Mouse (Mus musculus): ENCODE data around the gene Lyrm4.

The Lyrm4 gene

DNA sequence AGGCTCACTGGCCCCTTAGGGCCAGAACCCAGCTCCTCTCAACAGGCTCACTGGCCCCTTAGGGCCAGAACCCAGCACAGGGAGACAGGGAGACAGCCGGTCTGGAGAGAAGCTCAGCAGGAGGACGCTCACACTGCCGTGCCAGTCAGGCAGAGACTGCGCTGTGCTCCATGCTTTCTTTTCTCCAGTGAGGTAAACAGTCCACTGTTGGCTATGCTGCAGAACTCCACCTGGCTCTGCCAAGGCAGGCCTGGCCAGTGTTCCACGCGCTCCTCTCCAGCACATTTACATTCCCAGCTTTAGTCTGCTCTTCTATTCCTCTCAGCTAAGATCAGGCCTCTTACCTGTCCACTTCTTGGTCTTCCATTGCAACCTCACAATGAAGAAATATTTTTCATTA is 11.7 kb downstream of the Lyrm4 start:
- no peak for DNase-seq (ENCODE audit: low read depth, low spot score)

GRCm38 (mm10) chr13:36096684-36097383 is 20.5 kb downstream of the Lyrm4 start:
- DNase-seq (ENCODE audit: low read depth, low spot score): no peak

- no peak for DNase-seq (ENCODE audit: low read depth, low spot score)
Measured at GRCm38 (mm10) chr13:36088168-36088567, 29.2 kb downstream of the Lyrm4 start.

DNA sequence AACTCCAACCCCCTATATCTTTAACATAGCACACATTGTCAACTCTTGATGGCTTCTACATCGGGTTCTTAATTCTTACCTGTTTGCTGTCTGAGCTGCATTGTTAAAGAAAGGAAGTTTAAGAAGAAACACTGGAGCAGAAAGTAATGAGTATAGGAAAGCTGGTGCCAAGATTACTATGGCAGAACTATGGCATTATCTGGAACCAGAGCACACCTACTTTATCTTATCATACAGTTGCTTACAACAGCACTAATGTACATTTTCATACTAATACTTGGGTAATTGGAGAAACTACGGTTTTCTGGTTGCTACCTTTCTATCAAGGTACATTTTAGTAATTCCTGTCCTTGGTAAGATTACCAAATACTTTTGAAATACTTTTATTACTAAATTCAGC is 29.9 kb downstream of the Lyrm4 start:
- DNase-seq (ENCODE audit: low read depth, low spot score): peak; percentile 39

DNA sequence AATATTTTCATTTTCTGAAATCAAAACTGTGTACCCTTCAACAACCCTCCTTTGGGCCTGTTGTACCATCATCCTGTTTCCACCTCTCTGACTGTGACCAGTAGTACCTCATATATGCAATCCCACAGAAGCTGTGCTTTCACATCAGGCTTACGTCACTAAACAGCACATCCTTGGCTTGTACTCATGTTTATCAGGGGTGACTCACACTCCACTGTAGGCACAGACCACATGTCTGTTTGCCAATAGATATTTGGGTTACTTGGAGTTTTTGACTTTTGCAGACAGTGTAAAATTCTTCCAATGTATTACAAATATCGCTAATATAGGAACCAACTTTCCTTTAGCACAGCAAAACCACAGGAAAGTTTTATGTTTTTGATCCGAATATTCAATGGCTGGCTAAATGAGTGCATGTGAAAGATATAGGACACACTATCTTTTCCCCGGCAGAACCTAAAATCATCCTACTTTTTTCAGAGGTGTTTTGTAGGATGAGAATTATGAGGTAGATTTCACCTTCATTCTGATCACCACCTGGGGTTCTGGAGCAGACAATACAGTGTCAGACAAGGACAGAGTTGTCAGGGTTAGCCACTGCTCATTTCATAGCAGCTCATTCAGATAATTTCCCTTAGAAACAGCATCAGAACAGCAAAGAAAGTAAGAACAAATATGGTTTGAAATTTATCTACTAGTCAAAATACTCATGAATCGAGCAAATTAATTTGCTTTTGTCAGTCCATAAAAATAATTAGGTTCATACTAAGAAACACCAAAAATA is 30.5 kb downstream of the Lyrm4 start:
- peak; percentile 67 for DNase-seq (ENCODE audit: low read depth, low spot score)

- no peak for DNase-seq (ENCODE audit: low read depth, low spot score)
Measured at GRCm38 (mm10) chr13:36085971-36086370, 31.4 kb downstream of the Lyrm4 start.

DNA sequence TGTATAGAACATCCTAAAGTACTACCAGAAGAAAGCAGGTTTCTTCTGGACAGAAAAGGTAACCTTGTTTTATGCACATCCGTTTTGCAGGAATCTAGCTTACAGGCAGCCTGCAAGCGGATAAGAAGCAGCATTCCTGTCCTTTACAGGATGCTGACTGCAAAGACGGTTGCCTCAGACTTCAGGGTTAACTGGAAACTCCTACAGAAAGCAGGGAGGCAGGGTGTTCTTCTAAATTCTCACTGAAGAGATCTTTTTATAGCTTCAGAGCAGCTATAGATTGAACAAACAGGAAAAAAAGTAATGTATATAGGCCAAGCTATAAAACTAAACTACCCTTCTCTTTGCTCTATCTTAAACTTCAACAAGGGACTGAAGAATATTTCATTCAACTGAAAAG is 32.6 kb downstream of the Lyrm4 start:
- no peak for DNase-seq (ENCODE audit: low read depth, low spot score)

GRCm38 (mm10) chr13:36081591-36081990 is 35.7 kb downstream of the Lyrm4 start:
- DNase-seq (ENCODE audit: low read depth, low spot score): no peak

DNA sequence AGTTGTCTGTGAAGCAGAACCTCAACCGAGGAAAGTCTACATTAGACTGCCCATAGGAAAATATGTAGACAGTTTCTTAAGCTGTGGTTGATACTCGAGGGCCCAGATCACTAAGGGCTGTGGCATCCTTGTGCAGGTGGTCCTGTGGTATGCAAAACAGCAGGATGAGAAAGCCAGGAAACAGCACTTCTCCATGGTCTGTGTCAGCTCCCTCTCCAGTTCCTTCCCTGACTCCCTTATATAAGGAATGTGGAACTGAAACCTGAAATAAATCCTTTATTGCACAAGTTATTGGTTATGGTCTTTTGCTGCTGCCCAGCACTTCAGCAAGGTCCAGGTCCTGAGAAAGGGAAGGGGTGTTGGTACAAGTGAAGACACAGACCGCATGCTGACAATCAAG is 42.8 kb downstream of the Lyrm4 start:
- no peak for DNase-seq (ENCODE audit: low read depth, low spot score)

DNA sequence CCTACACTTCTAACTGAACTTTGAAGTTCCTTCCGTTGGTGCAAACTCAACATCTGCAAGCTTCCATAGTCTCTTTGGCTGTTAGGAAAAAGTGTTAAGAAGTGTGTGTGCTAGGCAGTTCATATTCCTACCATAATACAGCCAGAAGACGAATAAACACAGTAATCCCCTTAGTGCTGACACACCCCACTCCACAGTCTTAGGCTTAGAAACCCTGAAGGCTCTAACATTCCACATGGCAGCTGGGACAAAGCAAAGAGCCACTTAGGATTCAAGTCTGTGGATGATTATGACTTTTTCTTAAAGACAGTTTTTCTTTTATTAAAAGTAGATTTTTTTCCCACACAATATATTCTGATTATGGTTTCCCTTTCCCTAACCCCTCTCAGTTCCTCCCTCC is 50.6 kb downstream of the Lyrm4 start:
- DNase-seq (ENCODE audit: low read depth, low spot score): no peak

- peak; percentile 35 for DNase-seq (ENCODE audit: low read depth, low spot score)
Measured at GRCm38 (mm10) chr13:36057489-36057888, 59.8 kb downstream of the Lyrm4 start.

- DNase-seq (ENCODE audit: low read depth, low spot score): peak; percentile 70
Measured at GRCm38 (mm10) chr13:36056925-36057324, 60.4 kb downstream of the Lyrm4 start.

GRCm38 (mm10) chr13:36056509-36056908 is 60.8 kb downstream of the Lyrm4 start:
- no peak for DNase-seq (ENCODE audit: low read depth, low spot score)

- DNase-seq (ENCODE audit: low read depth, low spot score): no peak
Measured at GRCm38 (mm10) chr13:36035528-36035927, 81.8 kb downstream of the Lyrm4 start.

DNA sequence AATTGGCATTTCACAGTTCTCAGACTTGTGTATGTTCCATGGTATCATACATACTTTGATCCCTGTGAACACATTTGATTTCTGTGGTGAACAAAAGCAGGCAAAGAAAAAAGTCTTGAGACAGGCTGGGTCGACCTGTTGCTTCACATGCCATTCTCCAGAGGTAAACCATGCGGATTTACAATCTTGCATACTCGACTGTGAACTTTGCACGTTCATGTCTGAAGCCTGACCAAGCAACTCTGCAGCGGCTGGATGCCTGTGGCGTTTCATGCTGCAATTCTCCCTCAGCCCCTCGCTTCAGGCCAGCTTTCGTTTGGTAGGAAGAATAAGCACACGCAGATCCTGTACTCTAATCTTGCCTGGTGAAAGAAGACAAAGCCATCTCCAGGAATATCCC is 85.4 kb downstream of the Lyrm4 start:
- no peak for DNase-seq (ENCODE audit: low read depth, low spot score)

- peak; percentile 73 for DNase-seq (ENCODE audit: low read depth, low spot score)
Measured at GRCm38 (mm10) chr13:36019309-36020274, 97.7 kb downstream of the Lyrm4 start.

DNA sequence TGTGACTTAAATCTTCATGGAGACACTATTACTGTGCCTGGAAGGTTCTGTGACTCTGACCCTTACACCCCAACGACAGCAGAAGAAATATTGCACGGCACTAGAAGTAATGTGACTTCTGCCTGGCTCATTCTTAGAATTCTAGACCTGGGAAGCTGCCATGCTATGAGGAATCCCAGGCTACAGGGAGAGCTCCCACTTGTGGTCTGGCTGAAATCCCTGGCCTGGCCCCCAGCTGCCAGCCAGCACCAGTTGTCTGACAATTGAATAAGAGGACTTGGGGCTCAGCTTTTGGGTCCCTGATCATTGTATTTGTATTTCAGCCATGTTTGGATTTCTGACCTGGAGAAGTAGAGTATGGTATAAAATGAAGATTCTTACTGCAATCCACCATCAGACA is 99.3 kb downstream of the Lyrm4 start:
- no peak for DNase-seq (ENCODE audit: low read depth, low spot score)

DNA sequence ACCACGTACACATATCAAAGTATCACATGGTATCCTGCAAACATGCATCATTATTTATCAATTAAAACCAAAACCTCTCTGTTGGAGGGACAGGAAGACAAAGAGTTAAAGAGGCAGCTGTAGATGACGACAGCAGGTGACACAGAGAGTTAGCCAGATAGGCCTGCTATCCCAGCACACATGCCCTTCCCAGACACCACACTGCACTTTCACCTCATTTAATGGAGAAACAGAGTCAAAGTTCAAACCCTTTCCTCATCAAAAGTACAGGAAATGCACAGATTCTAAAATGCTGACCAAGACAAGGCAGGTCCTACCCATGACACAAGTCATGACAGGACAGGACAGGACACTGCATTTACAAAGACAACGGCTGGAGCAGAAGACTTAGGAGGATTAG is 101.7 kb downstream of the Lyrm4 start:
- DNase-seq (ENCODE audit: low read depth, low spot score): no peak

- DNase-seq (ENCODE audit: low read depth, low spot score): no peak
Measured at GRCm38 (mm10) chr13:36009981-36010380, 107.3 kb downstream of the Lyrm4 start.

DNA sequence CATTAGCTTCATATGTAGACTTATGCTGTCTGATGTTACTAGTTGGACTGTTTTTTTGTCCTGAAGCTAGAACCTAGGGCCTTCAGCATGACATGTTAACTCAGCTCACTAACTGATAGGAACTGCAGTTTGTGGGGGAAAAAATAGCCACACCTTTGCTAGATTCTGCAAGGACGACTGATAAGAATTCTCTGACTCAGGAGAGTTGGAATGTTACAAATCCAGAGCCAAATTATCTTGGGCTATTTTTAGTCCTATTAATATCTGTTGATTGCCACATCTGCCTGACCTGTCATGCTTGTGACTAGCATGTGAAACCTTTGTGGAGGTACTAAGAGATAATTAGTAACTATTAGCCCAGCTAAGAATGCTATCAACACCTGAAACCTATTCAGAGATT is 116.5 kb downstream of the Lyrm4 start:
- DNase-seq (ENCODE audit: low read depth, low spot score): no peak

DNA sequence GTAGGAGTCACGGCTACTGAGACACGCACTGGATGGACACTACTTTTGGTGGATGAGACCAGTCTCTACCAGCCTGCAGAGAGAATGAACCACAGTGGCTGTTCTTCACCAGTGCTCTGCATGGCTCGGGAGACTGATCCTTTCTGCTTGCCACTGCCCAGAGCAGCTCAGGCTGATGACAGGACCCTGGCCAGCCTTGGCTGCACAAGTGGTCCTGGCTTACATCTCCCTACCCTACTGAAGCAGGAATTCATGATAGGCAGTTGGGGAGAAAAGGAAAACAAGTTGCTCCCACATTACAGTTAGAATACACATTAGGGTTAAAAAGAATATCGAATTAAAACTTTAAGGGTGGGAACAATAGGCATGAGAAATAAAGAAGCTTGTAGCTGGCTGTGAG is 119.7 kb downstream of the Lyrm4 start:
- DNase-seq (ENCODE audit: low read depth, low spot score): no peak
